Mouse (Mus musculus) embryo, embryonic 11 days (tissue): ENCODE measurements around the gene Gm21969.
A peak's percentile ranks its signal among the peaks of the same experiment; 100 is the strongest.

Source experiments
- DNase-seq: peaks from one replicate; pipeline ENCODE4 v3.0.0-alpha.2; 2015

Gm21969 gene

DNA sequence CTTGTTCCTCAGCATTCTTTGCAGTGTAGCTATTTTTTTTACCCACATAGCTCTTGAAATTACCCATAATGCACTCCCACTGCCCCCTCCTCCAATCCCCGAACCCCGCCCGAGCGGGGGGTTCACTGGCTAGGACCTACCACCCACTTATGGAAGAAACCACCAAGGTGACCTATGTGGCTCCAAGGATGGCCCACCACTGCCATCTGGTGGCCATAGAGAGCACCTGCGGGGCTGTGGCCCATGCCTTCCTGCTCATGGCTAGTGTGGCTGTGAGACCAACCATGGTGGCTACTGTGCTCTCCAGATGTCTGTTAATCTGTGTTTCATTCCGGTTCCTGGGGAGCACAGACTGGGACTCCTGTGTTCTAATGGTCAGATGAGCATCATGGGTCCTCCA is 66.9 kb downstream of the Gm21969 start:
- DNase-seq = peak; percentile 84

DNA sequence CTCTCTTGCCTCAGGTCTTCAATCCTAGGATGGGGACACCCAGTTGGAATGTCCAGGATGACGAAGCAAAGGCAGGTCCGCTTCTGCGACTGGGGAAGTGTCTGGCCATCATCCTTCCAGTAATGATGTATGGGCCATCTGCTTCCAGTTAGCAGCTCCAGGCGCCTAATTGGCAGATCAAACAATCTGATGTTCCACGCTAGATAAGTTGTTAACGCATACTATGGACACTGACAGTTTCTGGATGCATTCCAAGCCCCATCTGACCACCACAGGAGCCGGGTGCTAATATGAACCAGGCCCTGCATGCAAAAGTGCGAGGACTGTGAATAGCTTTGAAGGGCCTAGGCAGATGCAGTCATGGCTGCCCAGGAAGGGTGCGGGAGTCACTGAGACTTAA is 72.7 kb downstream of the Gm21969 start:
- DNase-seq = peak; percentile 49

DNA sequence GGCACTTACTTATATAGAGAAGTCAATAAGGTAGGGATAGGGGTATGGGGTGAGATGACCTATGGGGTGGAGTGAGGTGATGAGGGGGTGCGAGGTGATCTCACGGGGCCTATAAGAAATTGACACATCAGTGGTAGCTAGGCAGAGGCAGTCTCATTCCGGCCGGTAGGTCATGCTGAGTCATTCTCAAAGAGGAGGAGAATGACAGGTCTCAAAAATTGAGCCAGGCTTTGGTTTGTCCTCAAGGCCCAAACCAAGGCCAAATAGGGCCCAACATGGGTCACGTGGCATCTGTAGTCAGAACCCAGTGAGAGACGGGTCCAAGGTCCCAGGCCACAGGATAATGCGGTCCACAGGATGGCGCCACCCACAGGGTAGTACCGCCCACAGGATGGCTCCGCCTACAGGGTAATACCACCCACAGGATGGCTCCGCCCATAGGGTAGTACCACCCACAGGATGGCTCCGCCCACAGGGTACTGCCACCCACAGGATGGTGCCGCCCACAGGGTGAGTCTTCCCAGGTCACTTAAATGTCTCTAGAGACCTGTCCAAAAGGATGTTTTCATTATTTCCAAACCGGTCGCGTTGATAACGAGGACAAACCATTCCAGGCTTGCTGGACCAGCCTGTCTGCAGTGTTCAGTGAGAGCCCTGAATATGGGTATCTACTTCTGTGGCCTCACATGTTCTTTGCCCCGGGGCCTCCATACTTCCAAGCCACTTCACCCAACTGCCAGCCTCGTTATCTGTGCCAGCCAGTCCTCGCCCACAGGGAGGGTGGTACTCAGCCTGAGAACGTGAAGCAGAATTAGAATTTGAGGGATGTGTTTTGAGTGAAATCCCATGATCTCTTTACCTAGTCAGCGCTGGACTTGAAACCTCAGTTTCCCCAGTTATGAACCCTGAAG is 81.0 kb downstream of the Gm21969 start:
- DNase-seq = no peak

DNA sequence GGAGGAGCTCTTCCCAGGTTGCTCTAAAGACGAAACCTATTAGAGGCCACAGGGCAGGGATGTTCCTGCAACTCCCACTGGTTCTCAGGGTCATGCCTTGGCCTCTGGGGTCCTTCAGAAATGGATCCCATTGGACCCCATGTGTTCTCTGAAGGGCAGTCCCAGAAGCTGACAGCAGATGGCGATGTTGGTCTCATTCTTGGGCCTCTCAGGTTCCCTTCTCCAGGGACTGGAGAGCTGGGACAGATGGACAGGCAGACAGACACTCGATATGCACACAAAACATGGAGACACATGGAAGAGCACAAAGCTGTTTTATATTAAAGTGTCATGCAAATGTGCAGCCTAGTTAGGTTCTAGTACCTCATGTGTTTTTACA is 81.6 kb downstream of the Gm21969 start:
- DNase-seq = peak; percentile 81

DNA sequence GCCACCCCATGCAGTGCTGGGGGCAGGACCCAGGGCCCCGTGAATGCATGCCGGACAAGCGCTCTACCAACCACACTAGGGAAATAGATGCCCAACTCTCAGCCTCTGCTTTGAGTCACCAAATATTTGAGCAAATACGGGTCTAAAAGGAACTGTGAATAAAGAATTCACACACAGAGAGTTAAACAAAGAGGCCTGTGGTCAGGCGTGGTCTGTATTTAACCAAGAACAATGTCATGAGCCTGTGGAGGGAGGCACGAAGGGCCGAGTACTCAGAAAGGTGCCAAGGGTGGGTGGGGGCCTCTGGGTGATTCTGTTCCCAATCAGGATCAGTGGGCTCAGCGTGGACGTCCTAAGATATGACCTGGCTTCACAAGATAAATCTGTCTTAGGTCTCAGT is 85.1 kb downstream of the Gm21969 start:
- DNase-seq = no peak

DNA sequence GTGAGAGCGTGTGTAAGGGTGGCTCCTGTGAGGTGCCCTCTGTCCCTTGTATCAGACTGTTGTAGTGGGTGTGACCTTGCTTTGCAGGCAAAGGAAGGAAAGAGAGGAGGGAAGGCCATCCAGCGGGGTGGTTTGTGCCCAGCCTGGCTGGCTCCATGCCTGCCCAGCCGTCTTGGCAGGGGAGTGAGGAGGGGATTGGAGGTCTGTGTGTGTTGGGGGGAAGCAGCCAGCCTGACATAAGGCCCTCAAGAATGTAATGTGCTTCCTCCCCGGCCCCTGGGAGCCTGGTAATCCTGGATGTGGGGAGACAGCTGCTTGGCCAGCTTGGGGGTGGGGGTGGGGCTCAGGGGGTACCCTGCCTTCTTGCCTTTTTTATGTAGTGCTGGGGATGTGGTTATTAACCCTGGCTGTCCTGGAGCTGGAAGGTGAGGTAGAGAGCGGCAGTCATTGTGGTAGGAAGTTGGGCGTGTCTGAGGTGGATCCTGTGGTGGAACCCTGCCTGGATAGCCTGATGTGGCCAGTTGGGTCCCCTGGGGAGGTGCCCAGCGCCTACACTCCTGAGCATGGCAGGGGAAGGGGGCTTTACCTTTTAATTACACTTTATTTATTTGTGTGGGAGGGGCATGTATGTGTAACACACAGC is 86.8 kb downstream of the Gm21969 start:
- DNase-seq = no peak

DNA sequence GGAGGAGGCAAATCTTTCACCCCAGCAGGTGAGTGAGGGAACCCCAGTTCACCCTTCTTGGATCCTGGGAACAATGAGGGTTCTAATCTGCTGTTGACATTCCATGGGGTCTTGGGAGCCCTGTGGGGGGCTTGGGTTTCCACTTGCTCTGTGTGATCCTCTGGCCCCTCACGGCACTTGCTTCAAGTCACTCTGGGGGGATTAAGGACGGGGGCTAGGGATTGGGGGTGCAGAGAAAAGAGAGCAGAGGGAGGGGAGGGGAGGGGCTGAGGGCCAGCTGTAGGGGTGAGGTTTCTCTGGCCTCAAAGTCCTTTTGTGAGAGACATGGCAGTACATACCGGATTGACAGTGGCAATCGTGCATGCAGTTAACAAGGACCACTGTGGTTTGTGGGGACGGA is 90.3 kb downstream of the Gm21969 start:
- DNase-seq = no peak

DNA sequence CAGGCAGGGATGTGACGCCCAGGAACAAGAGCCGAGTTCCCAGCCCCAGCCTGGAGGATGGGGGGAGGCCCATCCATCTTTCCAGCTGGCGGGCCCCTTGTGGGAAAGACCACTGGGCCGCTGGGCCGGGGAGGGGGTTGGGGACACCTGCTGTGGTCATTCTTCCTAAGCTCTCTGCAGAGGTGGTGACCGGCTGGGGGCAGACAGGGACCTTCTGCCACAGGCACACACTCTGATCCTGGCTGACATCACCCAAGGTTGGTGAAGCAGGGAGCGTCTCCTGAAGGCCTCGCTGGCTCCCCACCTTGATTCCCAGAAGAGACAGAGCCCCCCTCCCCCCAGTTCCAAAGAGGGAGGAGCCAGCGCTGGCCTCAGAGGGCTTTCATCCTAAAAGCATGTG is 94.8 kb downstream of the Gm21969 start:
- peak; percentile 69 for DNase-seq

DNA sequence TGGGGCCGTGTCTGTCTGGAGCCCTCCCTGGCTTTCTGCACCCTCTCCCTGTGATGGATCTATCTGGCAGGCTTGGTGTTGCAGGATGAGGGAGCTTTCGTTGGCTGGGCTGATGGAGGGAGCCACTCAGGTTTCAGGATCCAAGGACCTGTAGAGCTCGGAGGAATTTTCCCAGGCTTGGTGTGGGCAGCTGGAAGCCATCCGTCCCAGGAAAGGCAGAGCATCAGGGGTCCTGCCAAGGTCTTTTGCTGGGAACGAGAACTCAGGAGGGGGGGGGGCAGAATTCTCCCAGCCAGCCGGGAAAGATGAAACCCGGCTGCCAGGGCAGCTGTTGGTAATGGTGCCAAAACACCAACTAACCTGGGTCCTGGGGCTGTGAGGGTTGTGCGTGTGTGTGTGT is 95.6 kb downstream of the Gm21969 start:
- peak; percentile 32 for DNase-seq

DNA sequence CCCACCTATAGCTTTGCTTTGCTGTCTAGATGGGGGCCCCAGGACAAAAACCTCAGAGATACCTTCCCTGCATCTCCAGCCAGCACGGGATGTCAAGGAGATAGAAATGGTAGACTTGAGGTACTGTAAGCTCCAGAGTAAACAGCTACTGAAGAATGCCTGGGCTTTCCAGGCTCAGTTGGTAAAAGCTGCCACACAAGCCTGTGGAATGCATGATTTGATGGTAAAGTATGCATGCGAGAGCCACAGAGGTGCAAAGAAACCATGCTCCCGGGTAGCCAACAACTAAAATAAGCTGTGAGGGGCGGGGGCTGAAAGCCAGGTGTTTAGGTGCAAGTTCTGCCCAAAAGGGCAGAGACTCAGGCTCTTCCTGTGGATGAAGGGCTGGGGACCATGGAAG is 99.9 kb downstream of the Gm21969 start:
- no peak for DNase-seq

DNA sequence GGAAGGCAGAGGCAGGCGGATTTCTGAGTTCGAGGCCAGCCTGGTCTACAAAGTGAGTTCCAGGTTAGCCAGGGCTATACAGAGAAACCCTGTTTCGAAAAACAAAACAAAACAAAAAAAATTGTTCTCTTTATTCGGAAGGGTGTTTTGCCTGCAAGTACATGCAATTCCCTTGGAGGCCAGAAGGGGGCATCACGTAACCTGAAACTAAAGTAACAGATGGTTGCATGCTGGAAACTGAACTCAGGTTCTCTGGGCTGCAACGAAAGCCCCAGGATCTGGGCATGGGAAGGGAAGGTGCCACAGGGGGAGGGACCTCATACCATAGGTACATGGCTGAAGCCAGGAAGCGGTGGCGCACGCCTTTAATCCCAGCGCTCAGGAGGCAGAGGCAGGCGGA is 100.5 kb downstream of the Gm21969 start:
- no peak for DNase-seq

DNA sequence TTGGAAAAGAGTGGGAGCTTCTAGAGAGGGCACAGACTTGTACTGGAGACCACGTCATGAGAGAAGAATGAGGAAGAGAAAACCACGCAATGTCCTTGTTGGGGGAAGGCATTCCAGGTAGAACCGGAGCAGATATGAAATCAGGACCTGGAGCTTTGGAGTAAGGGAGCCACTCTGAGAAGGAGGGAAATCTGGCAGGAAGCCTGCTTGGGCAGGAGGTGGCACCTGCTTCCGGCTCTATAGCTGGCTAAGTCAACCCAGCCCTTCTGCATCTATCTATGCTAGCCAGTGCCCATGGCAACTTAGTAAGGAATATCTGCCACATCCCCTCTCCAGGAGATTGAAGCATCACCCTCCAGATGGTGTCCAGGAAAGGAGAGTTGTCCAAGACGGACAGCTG is 103.0 kb downstream of the Gm21969 start:
- no peak for DNase-seq

DNA sequence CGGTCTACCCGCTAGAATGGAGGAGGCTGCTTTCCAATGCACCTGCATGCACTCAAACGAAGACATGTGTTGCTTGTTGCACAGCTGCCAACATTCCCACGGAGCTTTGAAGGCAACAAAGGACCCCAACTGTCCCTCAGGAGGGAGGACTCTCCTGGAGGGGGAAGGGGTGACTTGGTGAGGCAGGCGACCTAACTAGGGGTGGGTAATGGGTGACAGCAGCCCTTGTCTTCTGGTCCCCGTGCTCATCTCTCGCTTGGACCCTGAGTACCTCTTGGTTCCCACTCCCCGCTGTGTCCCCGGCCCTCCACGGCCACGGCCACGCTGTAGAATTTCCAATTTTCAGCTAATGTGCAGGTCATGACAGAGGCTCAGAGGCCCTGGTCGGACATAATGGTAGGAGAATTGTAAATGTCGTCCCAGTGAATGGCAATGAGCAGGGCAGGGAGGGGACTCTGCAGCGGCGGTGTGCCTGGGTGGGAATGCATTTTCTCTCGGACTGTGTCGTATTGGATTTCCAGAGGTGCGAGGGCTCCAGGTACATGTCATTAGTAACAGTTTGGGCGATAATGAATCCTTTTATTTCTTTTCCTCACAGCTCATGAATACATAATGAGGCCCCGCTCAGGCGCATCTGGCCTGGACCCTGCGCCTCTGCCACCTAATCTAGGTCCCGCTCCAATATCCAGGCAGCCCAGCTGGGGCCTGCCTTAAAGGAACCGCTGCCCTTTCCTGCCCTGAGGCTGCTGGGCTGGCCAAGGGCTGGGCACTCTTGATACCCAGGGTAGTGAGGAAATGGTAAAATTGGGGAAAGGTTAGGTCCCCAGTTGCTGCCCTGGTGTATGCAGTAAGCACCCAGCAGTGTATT is 107.7 kb downstream of the Gm21969 start:
- DNase-seq = peak; percentile 28
